1 mouse cellular context compared by ENCODE assay signal in the genomic region with DNA sequence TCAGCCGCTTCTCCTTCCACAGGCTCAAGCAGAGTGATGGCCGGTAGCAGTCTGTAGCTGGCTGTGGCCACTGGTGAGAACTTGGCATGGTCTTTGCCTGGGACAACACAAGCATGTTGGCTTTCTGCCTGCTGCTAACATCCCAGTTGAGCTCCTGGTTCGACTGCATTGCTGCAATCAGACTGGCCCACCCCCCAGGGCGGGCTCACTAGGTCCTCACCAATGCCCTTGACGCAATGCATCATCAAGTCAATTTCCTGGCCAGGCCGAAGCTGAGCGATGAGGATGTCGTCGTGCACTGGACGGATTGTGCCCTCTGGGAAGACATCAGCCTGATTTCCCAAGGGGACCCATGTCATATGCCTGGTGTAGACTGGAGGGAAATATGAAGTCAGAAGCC.
A peak's percentile ranks its signal among the peaks of the same experiment; 100 is the strongest.
TF ChIP-seq lines count a peak whose summit lies in the region.

No protein-coding gene starts in this region.

TF ChIP-seq in MEL, 35 proteins besides CTCF, POLR2A, EP300 and RAD21:
- TF ChIP-seq POLR2AphosphoS2 (IDR thresholded peaks at IDR 0.05; ENCODE audit: low read length) (peak; percentile 56; the same call in 1 of the 2 replicates), MEF2A (IDR thresholded peaks at IDR 0.05; ENCODE audit: extremely low read depth, insufficient replicate concordance, low read depth, low read length, poor library complexity, severe bottlenecking) (no peak)
